Mouse (Mus musculus) right cerebral cortex, postnatal 14 days (tissue): ENCODE measurements around the gene Klri1.
"Not testable (repeated sequence)": the region's sequence is repeated elsewhere in the genome, so short reads cannot be mapped to it uniquely, and the experiment has no call there.

ENCODE experiments used
- DNase-seq: peaks from one replicate; pipeline ENCODE4 v3.0.0; 2022

Klri1 gene

DNA sequence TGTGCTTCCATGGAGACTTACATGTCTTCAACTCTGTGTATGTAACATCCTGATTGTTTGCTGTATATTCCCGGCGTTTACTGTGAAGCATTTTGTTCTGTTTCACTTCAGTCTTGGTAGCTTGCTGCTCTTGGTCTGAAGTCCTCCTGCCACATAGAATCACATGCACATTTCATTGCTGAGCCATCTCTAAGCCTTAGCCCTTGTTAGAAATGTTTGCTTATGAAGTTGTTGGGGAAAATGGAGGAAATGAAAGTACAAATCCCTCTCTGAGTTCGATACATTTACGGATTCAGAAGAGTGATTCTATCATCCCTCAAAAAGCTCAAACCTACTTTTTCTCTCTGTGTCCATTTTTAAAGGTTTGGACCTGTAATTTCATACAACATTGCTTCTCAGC lies at the start of gene Klri1:
TSS of gene Klri1 (minus strand) at position 101 of the 400 bp plus-strand sequence.
- no peak for DNase-seq

- DNase-seq: no peak
Measured at GRCm38 (mm10) chr6:129747654-129748032, 30.7 kb upstream of the Klri1 start.

DNA sequence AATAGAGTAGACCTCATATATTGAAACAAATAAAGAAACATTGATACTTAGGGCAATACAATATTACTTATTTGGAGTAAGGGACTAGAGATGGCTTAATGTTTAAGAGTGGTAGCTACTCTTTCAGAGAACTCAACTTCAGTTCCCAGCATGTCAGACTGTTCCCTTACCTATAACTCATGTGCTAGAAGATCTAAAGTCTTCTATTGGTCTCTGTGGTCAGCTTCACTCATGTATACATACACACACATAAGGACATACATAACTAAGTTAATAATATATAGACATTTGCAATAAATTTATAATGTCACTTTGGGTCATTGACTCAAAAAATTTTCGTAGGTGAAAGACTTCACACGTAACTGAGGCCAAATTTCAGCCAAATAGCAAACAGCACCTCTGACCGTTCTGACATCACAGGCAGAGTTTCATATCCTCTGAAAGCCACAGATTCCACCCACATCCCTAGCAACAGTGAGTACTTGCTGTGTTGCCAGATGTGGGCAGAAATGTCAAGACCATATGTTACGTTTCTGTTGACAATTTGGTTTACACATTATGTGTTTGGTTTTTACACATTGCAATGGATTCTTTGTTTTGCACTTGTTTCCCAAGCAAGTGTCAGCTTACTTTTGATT lies 30.2 kb upstream of the Klri1 start:
- no peak for DNase-seq

DNA sequence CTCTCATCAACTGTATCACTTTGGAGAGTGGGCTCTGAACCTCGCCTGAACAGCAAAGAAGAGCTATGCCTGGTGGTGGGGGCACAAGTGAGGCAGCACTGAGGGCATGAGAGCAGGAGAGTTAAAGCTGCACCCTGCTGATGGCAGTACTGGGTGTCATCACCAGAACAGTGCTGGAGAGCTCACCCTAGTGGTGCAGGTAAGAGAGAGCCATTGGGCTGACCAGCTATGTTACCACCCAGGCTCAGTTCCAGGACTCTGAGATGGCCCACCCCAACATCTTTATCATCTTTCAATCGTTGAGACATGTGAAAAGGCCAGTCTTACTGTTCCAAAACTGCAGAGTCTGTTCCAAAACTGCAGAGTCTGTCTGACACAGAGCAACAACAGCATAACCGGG lies 29.2 kb upstream of the Klri1 start:
- DNase-seq: no peak

DNA sequence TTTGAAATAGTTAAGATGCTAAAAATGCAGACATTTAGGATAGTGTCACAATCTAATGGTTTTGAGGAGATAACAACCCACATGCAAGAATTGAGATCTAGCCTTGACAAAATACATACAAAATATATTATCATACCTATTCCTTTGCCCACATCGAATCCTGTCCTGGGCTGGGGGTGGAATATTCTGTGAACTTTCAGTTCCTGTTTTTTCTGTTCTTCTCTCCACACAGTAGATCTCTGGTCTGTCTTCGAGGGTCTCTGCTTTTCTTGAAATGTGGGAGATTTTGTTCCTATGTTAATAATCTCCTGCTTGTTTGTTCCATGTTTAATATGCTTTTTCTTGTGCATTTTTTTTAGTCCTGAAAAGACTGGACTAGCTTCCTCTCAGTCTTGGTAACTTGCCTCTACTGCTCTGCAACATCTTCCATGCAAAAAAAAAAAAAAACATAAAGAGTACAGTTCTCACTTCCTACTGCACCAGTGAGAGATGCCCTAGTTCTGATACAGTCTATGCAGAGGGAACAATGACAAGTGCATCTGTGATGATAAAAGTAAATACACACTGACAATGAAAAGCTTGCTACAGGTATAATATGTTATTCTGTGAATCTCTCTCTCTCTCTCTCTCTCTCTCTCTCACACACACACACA lies 23.3 kb upstream of the Klri1 start, which contains the start of gene Klri2:
TSS of gene Klri2 (minus strand) at position 416 of the 653 bp plus-strand sequence.
- no peak for DNase-seq

GRCm38 (mm10) chr6:129736414-129736813 lies 19.5 kb upstream of the Klri1 start:
- no peak for DNase-seq

DNA sequence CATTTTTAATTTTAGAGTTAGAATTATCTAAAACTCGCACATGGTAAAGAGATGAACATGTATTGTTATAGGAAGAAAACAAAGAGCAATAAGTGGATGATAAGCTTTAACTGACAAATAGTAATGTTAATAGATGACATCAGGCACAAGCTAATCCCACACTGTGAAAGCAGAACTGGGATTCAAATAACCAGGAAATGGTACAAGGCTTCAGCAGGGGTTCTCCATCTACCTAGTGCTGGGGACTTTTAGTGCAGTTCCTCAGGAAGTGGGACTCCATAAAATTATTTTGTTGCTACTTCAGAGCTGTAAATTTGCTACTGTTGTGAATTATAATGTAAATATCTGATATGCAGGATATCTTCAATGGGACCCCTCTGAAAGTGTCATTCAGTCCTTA lies 10.3 kb upstream of the Klri1 start:
- no peak for DNase-seq

DNA sequence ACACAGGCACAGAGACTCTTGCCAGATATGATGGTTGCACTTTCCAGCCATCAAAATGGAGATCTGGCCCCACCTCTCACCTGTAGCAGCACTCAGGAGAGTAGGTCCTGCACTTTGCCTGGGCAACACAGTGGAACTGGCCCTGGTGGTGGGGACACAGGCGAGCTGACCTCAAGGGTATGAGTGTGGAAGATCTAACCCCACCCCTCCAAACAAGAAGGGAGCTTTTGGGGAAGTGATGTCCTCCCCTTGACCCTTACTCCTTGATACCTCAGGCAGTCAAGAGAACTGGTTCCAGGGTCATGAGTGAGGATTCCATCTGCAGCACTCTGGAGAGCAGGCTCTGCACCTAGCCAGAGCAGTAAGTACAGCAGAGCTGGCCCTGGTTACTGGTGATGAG lies 4.5 kb upstream of the Klri1 start:
- DNase-seq: no peak

GRCm38 (mm10) chr6:129720487-129720886 lies 3.6 kb upstream of the Klri1 start:
- no peak for DNase-seq

DNA sequence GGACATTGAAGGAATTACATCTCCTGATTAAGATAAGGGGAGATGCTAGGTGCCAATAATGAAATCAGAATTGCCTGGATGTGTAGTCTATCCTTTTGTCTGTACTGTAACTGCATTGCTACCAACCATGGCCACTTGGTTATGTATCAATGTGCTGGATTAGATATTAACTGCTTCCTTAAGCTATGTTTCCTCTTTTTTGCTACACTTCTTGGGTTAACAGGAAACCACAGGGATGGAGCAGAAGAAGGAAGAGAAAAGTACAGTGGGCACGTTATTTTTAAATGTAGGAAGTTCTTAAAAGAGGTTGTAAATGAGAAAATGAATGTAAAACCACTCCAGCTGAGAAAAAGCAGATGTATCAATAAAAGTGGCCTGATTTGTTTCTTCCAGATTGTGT lies 3.4 kb downstream of the Klri1 start:
- DNase-seq: no peak

GRCm38 (mm10) chr6:129691436-129691835 lies 25.5 kb downstream of the Klri1 start:
- DNase-seq: not testable (repeated sequence)

- no peak for DNase-seq
Measured at GRCm38 (mm10) chr6:129680379-129680778, 36.6 kb downstream of the Klri1 start.

DNA sequence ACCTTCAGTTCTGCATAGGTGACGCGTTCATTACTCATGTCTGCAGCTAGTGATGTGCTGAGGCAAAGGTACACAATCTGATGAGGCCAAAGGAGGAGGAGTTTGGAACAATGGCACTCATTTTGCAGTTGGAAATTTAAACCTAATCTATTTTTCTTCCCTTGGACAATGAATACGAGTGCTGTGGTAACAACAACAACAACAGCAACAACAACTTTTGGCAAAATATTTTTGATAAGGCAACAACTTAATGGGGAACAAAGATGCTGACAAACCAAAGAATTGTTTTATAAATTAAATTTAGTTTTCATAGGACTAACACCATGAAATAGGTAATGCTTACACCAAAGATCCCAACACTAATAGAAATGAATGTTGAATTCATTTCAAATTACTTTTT lies 38.1 kb downstream of the Klri1 start, which contains the start of gene Klrc1:
TSS of gene Klrc1 (minus strand) at position 101 of the 400 bp plus-strand sequence.
- DNase-seq: no peak

DNA sequence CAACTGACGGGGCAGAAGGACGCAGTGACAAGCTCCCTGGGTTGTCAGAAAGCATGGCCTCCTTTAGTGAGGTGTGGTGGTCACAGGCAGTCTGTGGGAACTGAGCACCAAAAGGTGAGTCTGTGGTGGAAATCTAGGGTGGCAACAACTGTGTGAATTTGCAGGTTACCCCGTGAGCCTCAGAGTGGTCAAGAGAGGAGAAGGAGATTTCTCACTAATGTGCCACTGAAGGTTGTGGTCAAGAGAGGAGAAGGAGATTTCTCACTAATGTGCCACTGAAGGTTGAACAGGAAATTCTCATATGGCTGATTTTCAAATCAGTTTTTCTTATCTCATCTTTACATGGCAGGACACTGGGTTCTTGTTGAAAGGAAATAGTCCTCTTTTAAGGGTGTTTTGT lies 55.6 kb downstream of the Klri1 start:
- not testable (repeated sequence) for DNase-seq

GRCm38 (mm10) chr6:129660589-129660988 lies 56.3 kb downstream of the Klri1 start, which contains the start of gene Klrc2:
Gene Klrc2, minus strand, starts transcription at chr6:129660689.
- DNase-seq: not testable (repeated sequence)
